Mouse (Mus musculus) olfactory bulb, adult 2 months (tissue): Measurements from ENCODE around the gene Jtb.

Source experiments
- CTCF ChIP-seq: fragments of 200-500 bp; IDR thresholded peaks from 2 replicates; pipeline ENCODE4 v1.5.1; 2012; ENCODE audit warnings: low read depth, mild to moderate bottlenecking, low read length, moderate library complexity; ENCODE audit not compliant: insufficient read depth
- POLR2A ChIP-seq: fragments of 200-500 bp; IDR thresholded peaks from 2 replicates; pipeline ENCODE4 v1.6.1; 2012; ENCODE audit warnings: mild to moderate bottlenecking, low read depth, low read length, moderate library complexity; ENCODE audit not compliant: insufficient read depth

- TF ChIP-seq POLR2A (no peak), CTCF (no peak)
Observed at GRCm38 (mm10) chr3:90250791-90251190, 19.4 kb downstream of the Jtb start.
